Mouse (Mus musculus) embryonic fibroblast, embryonic 13.5 days (primary cell): ENCODE measurements around the gene Slc25a42. TPM values are rescaled to one million over a fixed set of nuclear protein-coding genes. Genes with fewer than 3 reads are reported as not detected.

ENCODE experiments used
- H3K27ac ChIP-seq: 2 replicates; pipeline ENCODE4 v1.5.1; 2012; ENCODE audit warnings: low read length, control low read depth, inconsistent platforms; ENCODE audit not compliant: insufficient read depth
- H3K4me1 ChIP-seq: 2 replicates; pipeline ENCODE4 v1.6.1; 2011; ENCODE audit warnings: low read length; ENCODE audit not compliant: control insufficient read depth, insufficient read depth
- H3K4me3 ChIP-seq: 2 replicates; pipeline ENCODE4 v1.5.1; 2011; ENCODE audit warnings: mild to moderate bottlenecking, control low read depth, low read length; ENCODE audit not compliant: insufficient read depth
- CTCF ChIP-seq: IDR thresholded peaks from 2 replicates; pipeline ENCODE4 v1.5.1; 2011; ENCODE audit warnings: mild to moderate bottlenecking, control low read depth, low read length, moderate library complexity, borderline replicate concordance; ENCODE audit not compliant: insufficient read depth
- POLR2A ChIP-seq: IDR thresholded peaks from 2 replicates; pipeline ENCODE4 v1.6.1; 2011; ENCODE audit warnings: low read depth, mild to moderate bottlenecking, control low read depth, low read length, moderate library complexity
- polyA plus RNA-seq: library from polyadenylated mRNA; stranded (reverse); fragments of >200 nt; gene quantifications from 2 replicates; pipeline ENCODE4 v1.2.4, GENCODE M21; 2011; ENCODE audit warnings: low read depth; ENCODE audit not compliant: missing spikeins, insufficient read length

The Slc25a42 gene
- polyA plus RNA-seq, 1 experiment: 5.3 TPM

DNA sequence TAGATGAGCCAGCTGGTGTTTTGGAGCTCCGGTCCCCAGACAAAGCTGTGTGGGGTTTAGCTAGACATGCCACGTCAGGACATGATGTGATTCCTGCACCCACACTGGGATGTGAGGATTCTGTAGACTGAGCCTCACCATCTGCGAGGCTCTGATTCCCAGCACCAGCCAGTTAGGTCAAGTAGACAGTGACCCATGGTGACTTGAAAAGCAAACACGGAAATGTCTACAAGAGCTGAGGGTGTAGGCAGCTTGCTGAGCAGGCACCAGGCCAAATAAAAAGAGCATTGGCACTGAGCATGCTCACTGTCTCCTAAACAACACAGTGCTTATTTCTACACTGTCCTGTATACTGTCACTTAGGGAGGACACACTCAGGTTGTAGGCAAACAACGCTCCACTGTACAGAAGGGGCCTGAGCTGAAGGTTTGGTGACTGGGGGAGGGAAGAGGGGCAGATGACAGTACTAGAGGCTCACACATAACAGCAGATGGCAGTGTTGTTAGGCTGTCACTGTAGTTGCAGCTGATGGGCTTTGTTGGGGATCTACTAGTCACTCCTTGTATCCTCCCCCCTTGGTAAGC, 11.9 kb downstream of the Slc25a42 start:
- Histone ChIP-seq H3K4me1 (no peaks in the 10 kb centered on the region), H3K4me3 (no peak overlapping the region), H3K27ac (no peak overlapping the region)
- TF ChIP-seq POLR2A (no peak), CTCF (no peak)

DNA sequence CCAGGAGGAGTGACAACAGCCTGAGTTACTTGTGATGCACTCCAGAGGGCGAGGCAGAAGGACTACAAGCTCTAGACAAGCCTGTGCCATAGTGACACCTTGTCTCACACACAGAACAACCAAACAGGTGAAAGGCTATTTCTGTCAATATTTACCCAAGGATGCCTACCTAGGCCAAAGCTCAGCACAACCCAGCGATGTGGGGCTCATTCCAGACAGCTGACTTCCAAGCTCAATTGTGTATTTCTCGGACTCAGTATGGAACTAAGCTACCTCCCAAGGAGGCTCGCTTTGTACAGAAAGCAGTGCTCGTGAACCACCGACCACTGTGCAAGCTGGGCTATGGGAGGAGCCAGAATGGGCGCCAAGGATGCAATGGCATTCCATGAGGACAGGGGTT, 14.5 kb downstream of the Slc25a42 start:
- no peaks in the 10 kb centered on the region for H3K4me1 ChIP-seq
- H3K4me3 ChIP-seq: no peak overlapping the region
- H3K27ac ChIP-seq: no peak overlapping the region
- no peak for TF ChIP-seq CTCF
- no peak for TF ChIP-seq POLR2A

DNA sequence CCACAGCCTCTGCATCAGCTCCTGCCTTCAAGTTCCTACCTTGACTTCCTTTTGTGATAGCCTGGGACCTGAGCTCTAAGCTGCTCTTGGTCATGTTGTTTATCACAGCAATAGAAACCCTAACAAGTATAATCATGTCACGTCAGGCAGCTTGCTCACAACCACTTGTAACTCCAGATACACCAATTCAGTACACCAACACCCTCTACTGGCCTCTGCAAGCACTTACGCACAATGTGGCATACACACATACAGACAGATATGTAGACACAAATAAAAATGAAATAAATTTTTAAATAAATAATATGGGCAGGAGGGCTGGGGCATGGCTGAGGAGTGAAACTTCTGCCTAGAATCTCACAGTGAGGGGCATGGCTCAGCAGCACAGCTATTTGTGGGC, 16.3 kb downstream of the Slc25a42 start:
- H3K4me3 ChIP-seq: no peak overlapping the region
- H3K27ac ChIP-seq: no peak overlapping the region
- no peaks in the 10 kb centered on the region for H3K4me1 ChIP-seq
- TF ChIP-seq POLR2A: no peak
- TF ChIP-seq CTCF: no peak

DNA sequence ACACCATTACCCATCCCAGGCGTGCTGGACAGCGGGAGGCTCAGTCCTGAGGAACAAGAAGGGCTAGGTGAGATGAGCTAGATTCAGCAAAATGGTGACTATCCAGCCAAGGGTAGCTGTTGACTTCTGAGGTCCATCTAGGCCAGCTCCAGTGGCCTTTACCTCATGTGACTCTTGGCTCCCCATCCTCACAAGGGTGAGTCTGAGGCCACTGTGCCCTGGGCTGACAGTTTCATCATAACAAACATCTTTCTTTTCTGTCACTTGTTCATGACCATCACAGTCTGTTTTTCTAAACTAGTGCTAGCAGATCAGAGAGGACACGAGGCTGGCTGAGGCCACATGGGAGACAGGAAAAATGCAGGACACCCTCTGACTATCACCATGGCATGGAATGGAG, 17.9 kb downstream of the Slc25a42 start:
- no peak overlapping the region for H3K27ac ChIP-seq
- H3K4me3 ChIP-seq: no peak overlapping the region
- TF ChIP-seq CTCF: no peak
- no peak for TF ChIP-seq POLR2A
- no peaks in the 10 kb centered on the region for H3K4me1 ChIP-seq

DNA sequence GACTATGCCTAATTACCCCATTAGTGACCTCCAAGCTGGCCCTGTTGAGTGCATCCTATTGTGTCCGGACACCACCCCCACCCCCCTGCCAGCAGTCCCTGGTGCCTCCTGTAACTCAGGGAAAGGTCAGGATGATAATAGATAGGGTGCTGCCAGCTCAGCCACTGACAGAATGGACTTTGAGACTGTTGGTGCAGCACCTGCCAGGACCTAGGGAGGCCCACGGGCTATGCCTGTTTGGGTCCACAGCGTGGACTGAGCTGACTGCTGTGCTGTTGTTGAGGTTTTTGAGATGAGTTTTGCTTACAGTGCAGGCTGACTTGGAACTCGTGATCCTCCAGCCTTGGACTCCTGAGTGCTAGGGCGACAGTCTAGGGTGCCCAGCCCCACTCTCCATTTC, 18.9 kb downstream of the Slc25a42 start:
- Histone ChIP-seq H3K4me1 (no peaks in the 10 kb centered on the region), H3K4me3 (no peak overlapping the region), H3K27ac (no peak overlapping the region)
- TF ChIP-seq CTCF: no peak
- no peak for TF ChIP-seq POLR2A

DNA sequence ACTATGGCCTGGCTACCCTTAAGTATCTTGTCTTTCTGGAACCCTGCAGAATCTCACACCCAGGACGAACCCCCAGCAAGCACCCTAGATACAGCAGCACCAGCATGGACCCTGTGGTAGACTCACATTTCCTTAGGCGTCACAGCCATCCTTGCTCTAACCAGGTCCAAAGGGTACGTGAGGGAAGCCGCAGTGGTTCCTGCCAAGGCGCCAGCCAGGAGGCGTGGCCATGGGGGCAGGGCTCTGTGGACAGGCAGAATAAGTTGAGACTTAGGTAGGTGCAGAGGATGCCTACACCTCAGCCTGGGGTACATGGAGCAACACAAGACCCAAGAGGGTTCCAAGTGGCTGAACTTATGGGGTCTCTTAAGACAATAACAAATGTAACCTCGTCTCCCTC, 23.4 kb downstream of the Slc25a42 start:
- no peaks in the 10 kb centered on the region for H3K4me1 ChIP-seq
- H3K27ac ChIP-seq: no peak overlapping the region

DNA sequence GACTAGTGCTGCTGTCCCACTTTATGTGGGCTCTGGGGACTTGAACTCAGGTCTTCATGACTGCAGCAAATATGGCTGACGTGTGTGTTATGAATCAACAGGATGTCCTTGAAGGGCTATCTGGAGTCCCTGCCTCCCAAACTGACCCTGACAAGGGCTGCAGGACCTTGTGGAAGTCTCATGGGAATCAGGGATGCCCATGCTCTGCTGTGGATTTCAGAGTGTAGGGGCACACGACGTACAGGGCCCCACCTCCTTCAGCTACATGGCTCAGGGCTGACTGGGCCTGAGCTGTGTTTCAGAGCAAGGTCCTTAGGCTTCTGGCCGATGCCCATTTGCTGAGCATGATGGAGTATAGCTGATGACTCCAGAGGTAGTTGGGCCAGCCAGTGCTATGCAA, 28.9 kb downstream of the Slc25a42 start:
- TF ChIP-seq CTCF (no peak), POLR2A (no peak)
- no peaks in the 10 kb centered on the region for H3K4me1 ChIP-seq
- no peak overlapping the region for H3K27ac ChIP-seq
- H3K4me3 ChIP-seq: no peak overlapping the region

More for the DNA sequence above, 23.4 kb downstream of the Slc25a42 start:
- no peak overlapping the region for H3K4me3 ChIP-seq
- no peak for TF ChIP-seq CTCF
- TF ChIP-seq POLR2A: no peak

DNA sequence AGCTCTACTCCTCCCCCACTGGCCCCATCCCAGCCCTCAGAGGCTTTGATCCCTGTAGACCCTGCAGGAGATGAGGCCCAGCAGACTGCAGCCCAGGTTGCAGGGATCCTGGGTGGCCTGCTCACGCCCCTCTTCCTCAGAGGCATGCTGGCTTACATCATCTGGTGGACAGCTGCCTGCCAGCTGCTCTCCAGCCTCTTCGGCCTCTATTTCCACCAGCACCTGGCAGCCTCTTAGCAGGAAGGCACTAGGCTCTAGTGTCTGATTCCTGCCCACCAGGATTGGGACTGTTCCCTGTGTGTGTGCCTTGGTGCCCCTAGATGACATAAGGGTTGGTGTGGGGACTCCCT, 30.2 kb downstream of the Slc25a42 start:
- Histone ChIP-seq H3K4me3 (no peak overlapping the region), H3K27ac (no peak overlapping the region)
- TF ChIP-seq POLR2A (no peak), CTCF (no peak)

DNA sequence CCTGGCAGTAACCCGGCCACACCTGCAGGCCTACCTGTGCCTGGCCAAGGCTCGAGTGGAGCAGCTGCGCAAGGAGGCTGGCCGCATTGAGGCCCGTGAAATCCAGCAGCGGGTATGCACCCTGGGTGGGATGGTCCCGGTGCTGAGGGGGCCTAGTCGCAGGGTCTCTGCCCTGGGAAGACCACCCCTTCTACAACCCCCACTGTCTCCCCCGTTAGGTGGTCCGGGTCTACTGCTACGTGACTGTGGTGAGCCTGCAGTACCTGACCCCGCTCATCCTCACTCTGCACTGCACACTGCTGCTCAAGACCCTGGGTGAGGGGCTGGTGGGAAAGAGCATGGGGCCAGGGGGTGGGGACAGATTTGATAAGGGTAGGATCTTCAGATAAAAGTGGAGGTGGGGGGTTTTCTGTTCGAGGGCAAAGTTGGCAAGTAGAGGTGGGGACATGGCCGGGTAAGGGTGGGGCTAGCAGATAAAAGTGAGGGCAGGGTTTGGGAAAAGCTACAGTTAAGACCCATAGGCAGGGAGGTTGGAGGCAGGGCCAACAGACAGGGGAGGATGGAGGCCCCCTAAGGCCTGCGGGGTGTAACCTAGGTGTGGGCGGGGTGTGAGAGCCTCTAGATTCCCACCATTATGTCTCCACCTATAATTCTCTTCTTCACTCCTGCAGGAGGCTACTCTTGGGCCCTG, 30.7 kb downstream of the Slc25a42 start:
- Histone ChIP-seq H3K4me1 (no peaks in the 10 kb centered on the region), H3K27ac (no peak overlapping the region), H3K4me3 (no peak overlapping the region)
- TF ChIP-seq CTCF (no peak), POLR2A (no peak)

More for the DNA sequence above, 30.2 kb downstream of the Slc25a42 start:
- no peaks in the 10 kb centered on the region for H3K4me1 ChIP-seq

DNA sequence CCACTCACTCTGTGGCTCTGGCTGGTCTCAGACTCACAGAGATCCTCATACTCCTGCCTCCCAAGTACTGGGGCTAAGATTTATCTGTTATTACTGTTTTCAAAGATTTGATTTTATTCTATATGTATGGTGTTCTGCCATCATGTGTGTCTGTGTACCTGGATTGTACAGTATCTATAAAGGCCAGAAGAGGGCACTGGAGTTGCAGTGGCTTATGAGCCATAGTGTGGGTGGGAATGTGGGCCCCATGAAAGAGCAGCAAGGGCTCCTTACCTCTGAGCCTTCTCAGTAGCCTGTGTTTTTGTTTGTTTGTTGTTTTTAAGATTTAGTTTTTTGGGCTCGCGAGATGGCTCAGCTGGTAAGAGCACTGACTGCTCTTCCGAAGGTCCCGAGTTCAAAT, 33.0 kb downstream of the Slc25a42 start:
- H3K27ac ChIP-seq: no peak overlapping the region
- TF ChIP-seq POLR2A (no peak), CTCF (no peak; the same call in 1 of the 2 replicates)
- H3K4me1 ChIP-seq: no peaks in the 10 kb centered on the region
- H3K4me3 ChIP-seq: no peak overlapping the region
